Mouse (Mus musculus): ENCODE data around the gene Shc3.

Shc3 gene

GRCm38 (mm10) chr13:51384899-51385298 is 184.3 kb downstream of the Shc3 start:
- no peak for DNase-seq (ENCODE audit: low read depth, low spot score)

- DNase-seq (ENCODE audit: low read depth, low spot score) = no peak
These were observed 187.7 kb downstream of the Shc3 start for GRCm38 (mm10) chr13:51381498-51381897.

All from ZHBTc4 (cell line).